Mouse (Mus musculus): ENCODE results near the gene Dis3l2. TPM values are rescaled to one million over a fixed set of nuclear protein-coding genes. Genes with fewer than 3 reads are reported as not detected.

The Dis3l2 gene
- polyA plus RNA-seq, 1 experiment from 2014 or later: 16.6 TPM

GRCm38 (mm10) chr1:86968261-86968964, 264.8 kb downstream of the Dis3l2 start:
- no peak overlapping the region for H3K4me3 ChIP-seq (ENCODE audit: low read length)
- WGBS: 44% methylated on average over 6 of the region's 6 CpGs
- ATAC-seq (replicated peaks; ENCODE audit: extremely low read depth, insufficient read depth, low FRiP score): no peak

DNA sequence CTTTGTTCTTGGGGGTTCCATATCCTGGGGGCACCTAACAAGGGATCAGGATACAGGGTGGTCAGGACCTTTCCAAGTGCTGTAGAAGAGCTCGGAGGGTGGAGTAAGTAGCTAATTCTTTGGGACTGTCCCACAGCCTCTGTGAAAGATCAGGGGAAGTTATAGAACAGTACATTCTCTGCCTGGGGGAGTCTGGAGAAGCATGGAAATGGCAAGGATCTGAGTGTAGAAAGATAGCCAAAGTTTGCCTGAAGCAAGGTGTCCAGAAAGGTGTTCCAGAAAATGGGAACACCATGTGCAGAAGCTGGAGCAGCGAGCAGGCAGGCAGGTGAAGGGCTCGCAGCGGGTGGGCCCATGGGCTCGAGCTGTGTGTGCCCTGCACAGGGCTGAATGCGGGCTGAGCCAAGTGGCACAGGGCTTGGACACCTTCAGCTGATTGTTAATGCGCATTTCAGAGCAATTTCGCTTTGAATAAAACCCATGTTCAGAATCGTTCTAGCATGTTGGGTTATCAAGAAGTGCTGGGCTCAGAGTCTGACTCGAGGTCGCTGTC, 265.6 kb downstream of the Dis3l2 start:
- no peak overlapping the region for H3K4me3 ChIP-seq (ENCODE audit: low read length)
- no peak overlapping the region for H3K9ac ChIP-seq (ENCODE audit: low read length)
- H3K4me2 ChIP-seq (ENCODE audit: low read depth, low read length): no peak overlapping the region
- ATAC-seq (replicated peaks; ENCODE audit: extremely low read depth, insufficient read depth, low FRiP score): no peak
- no peak overlapping the region for H3K27ac ChIP-seq (ENCODE audit: low read length)
- H3K36me3 ChIP-seq (ENCODE audit: control insufficient read depth, insufficient read depth): no peaks in the 10 kb centered on the region
- H3K27me3 ChIP-seq (ENCODE audit: control insufficient read depth, insufficient read depth, low read length): no peaks in the 10 kb centered on the region
- H3K4me1 ChIP-seq (ENCODE audit: control insufficient read depth, insufficient read depth, low read length): no peaks in the 10 kb centered on the region
- WGBS: 83% methylated on average over 11 of the region's 11 CpGs
- no peaks in the 10 kb centered on the region for H3K9me3 ChIP-seq (replicated peaks; ENCODE audit: control insufficient read depth, low read length)

More at GRCm38 (mm10) chr1:86968261-86968964, 264.8 kb downstream of the Dis3l2 start:
- H3K4me1 ChIP-seq (ENCODE audit: control insufficient read depth, insufficient read depth, low read length): no peaks in the 10 kb centered on the region
- H3K9me3 ChIP-seq (replicated peaks; ENCODE audit: control insufficient read depth, low read length): no peaks in the 10 kb centered on the region
- no peaks in the 10 kb centered on the region for H3K36me3 ChIP-seq (ENCODE audit: control insufficient read depth, insufficient read depth)
- no peak overlapping the region for H3K4me2 ChIP-seq (ENCODE audit: low read depth, low read length)
- H3K27me3 ChIP-seq (ENCODE audit: control insufficient read depth, insufficient read depth, low read length): no peaks in the 10 kb centered on the region
- H3K27ac ChIP-seq (ENCODE audit: low read length): no peak overlapping the region
- no peak overlapping the region for H3K9ac ChIP-seq (ENCODE audit: low read length)

DNA sequence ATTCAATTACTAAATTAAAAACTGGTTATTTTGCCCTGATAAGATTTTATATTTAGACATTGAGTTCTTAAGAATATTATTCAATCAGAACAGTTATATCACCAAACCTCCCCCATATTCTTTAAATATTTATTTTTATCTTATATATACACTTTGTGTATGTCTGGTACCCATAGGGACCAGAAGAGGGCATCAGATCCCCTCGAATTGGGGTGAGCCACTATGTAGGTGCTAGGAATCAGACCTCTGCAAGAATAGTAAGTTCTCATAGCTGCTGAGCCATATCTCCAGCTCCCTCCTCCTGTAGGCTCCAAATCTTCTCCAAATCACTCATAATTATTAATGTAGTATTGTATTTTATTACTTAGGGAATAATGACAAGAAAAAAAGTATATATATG, 269.1 kb downstream of the Dis3l2 start:
- ATAC-seq (replicated peaks; ENCODE audit: extremely low read depth, insufficient read depth, low FRiP score): no peak
- Histone ChIP-seq H3K9me3 (replicated peaks; ENCODE audit: control insufficient read depth, low read length) (no peaks in the 10 kb centered on the region), H3K36me3 (ENCODE audit: control insufficient read depth, insufficient read depth) (no peaks in the 10 kb centered on the region), H3K4me3 (ENCODE audit: low read length) (no peak overlapping the region), H3K4me1 (ENCODE audit: control insufficient read depth, insufficient read depth, low read length) (no peaks in the 10 kb centered on the region), H3K27me3 (ENCODE audit: control insufficient read depth, insufficient read depth, low read length) (no peaks in the 10 kb centered on the region), H3K9ac (ENCODE audit: low read length) (no peak overlapping the region), H3K27ac (ENCODE audit: low read length) (no peak overlapping the region), H3K4me2 (ENCODE audit: low read depth, low read length) (no peak overlapping the region)
- WGBS: 46% methylated on average over 1 of the region's 1 CpGs

DNA sequence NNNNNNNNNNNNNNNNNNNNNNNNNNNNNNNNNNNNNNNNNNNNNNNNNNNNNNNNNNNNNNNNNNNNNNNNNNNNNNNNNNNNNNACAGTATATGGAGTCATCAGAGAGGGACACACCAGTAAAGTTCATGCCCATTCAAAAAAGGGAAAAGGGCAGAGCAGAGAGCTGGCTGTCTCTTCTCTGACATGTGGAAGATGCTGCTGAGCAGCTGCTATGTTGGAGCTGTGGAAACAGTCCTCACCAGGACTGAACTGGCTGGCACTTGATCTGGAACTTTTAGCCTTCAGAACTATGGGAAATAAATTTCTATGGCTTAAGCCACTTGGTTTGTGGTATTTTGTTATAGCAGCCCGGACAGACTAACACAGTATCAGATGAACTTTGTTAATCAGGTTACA, 273.4 kb downstream of the Dis3l2 start:
- H3K27me3 ChIP-seq (ENCODE audit: control insufficient read depth, insufficient read depth, low read length): no peaks in the 10 kb centered on the region
- ATAC-seq (replicated peaks; ENCODE audit: extremely low read depth, insufficient read depth, low FRiP score): no peak
- H3K4me2 ChIP-seq (ENCODE audit: low read depth, low read length): no peak overlapping the region
- 85% methylated on average over 1 of the region's 1 CpGs for WGBS
- H3K27ac ChIP-seq (ENCODE audit: low read length): no peak overlapping the region
- H3K9me3 ChIP-seq (replicated peaks; ENCODE audit: control insufficient read depth, low read length): no peaks in the 10 kb centered on the region
- H3K36me3 ChIP-seq (ENCODE audit: control insufficient read depth, insufficient read depth): no peaks in the 10 kb centered on the region
- H3K4me3 ChIP-seq (ENCODE audit: low read length): no peak overlapping the region
- no peak overlapping the region for H3K9ac ChIP-seq (ENCODE audit: low read length)
- H3K4me1 ChIP-seq (ENCODE audit: control insufficient read depth, insufficient read depth, low read length): no peaks in the 10 kb centered on the region

- no peaks in the 10 kb centered on the region for H3K27me3 ChIP-seq (ENCODE audit: control insufficient read depth, insufficient read depth, low read length)
- no peak for ATAC-seq (replicated peaks; ENCODE audit: extremely low read depth, insufficient read depth, low FRiP score)
- H3K9me3 ChIP-seq (replicated peaks; ENCODE audit: control insufficient read depth, low read length): no peaks in the 10 kb centered on the region
- no peaks in the 10 kb centered on the region for H3K4me1 ChIP-seq (ENCODE audit: control insufficient read depth, insufficient read depth, low read length)
- H3K36me3 ChIP-seq (ENCODE audit: control insufficient read depth, insufficient read depth): peaks cover 3% of the 10 kb centered on the region; the same call in 1 of the 2 replicates
- no peak overlapping the region for H3K27ac ChIP-seq (ENCODE audit: low read length)
- H3K4me2 ChIP-seq (ENCODE audit: low read depth, low read length): no peak overlapping the region
- no peak overlapping the region for H3K9ac ChIP-seq (ENCODE audit: low read length)
- H3K4me3 ChIP-seq (ENCODE audit: low read length): no peak overlapping the region
Measured at GRCm38 (mm10) chr1:86986372-86986771, 282.8 kb downstream of the Dis3l2 start.

DNA sequence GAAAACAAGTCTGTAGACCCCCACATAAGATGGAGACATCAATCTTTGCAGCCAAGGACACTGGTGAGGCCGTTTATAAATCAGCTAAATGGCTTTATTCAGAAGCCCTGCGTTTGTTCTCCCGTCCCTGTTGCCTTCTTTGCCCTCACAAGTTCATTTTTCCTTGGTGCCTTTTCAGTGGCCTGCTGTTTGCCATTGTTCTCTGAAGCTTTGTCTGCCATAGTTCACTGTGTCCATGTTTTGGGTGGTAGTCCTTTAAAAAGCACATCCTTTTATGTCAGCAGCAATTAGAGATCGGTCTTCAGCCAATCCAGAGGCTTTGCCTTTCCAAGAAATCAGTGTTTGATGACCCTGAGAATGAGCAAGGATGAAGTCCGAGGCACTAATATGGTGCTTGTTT, 289.2 kb downstream of the Dis3l2 start:
- no peak for ATAC-seq (replicated peaks; ENCODE audit: extremely low read depth, insufficient read depth, low FRiP score)
- Histone ChIP-seq H3K4me1 (ENCODE audit: control insufficient read depth, insufficient read depth, low read length) (no peaks in the 10 kb centered on the region), H3K4me2 (ENCODE audit: low read depth, low read length) (no peak overlapping the region), H3K9me3 (replicated peaks; ENCODE audit: control insufficient read depth, low read length) (no peaks in the 10 kb centered on the region), H3K36me3 (ENCODE audit: control insufficient read depth, insufficient read depth) (peaks cover 3% of the 10 kb centered on the region; the same call in 1 of the 2 replicates), H3K4me3 (ENCODE audit: low read length) (no peak overlapping the region), H3K27me3 (ENCODE audit: control insufficient read depth, insufficient read depth, low read length) (no peaks in the 10 kb centered on the region), H3K9ac (ENCODE audit: low read length) (no peak overlapping the region), H3K27ac (ENCODE audit: low read length) (no peak overlapping the region)
- 84% methylated on average over 5 of the region's 5 CpGs for WGBS

GRCm38 (mm10) chr1:86994023-86994422, 290.4 kb downstream of the Dis3l2 start:
- H3K9ac ChIP-seq (ENCODE audit: low read length): no peak overlapping the region
- no peaks in the 10 kb centered on the region for H3K9me3 ChIP-seq (replicated peaks; ENCODE audit: control insufficient read depth, low read length)
- H3K27me3 ChIP-seq (ENCODE audit: control insufficient read depth, insufficient read depth, low read length): no peaks in the 10 kb centered on the region
- H3K27ac ChIP-seq (ENCODE audit: low read length): no peak overlapping the region
- no peak overlapping the region for H3K4me2 ChIP-seq (ENCODE audit: low read depth, low read length)
- peaks cover 3% of the 10 kb centered on the region; the same call in 1 of the 2 replicates for H3K36me3 ChIP-seq (ENCODE audit: control insufficient read depth, insufficient read depth)
- ATAC-seq (replicated peaks; ENCODE audit: extremely low read depth, insufficient read depth, low FRiP score): no peak
- no peaks in the 10 kb centered on the region for H3K4me1 ChIP-seq (ENCODE audit: control insufficient read depth, insufficient read depth, low read length)
- H3K4me3 ChIP-seq (ENCODE audit: low read length): no peak overlapping the region

GRCm38 (mm10) chr1:86998051-86998450, 294.4 kb downstream of the Dis3l2 start:
- H3K4me1 ChIP-seq (ENCODE audit: control insufficient read depth, insufficient read depth, low read length): no peaks in the 10 kb centered on the region
- no peak overlapping the region for H3K27ac ChIP-seq (ENCODE audit: low read length)
- no peaks in the 10 kb centered on the region; the same call in 1 of the 2 replicates for H3K36me3 ChIP-seq (ENCODE audit: control insufficient read depth, insufficient read depth)
- no peaks in the 10 kb centered on the region for H3K9me3 ChIP-seq (replicated peaks; ENCODE audit: control insufficient read depth, low read length)
- no peaks in the 10 kb centered on the region for H3K27me3 ChIP-seq (ENCODE audit: control insufficient read depth, insufficient read depth, low read length)
- 65% methylated on average over 2 of the region's 2 CpGs for WGBS
- no peak overlapping the region for H3K4me2 ChIP-seq (ENCODE audit: low read depth, low read length)
- H3K9ac ChIP-seq (ENCODE audit: low read length): no peak overlapping the region
- ATAC-seq (replicated peaks; ENCODE audit: extremely low read depth, insufficient read depth, low FRiP score): no peak
- no peak overlapping the region for H3K4me3 ChIP-seq (ENCODE audit: low read length)

DNA sequence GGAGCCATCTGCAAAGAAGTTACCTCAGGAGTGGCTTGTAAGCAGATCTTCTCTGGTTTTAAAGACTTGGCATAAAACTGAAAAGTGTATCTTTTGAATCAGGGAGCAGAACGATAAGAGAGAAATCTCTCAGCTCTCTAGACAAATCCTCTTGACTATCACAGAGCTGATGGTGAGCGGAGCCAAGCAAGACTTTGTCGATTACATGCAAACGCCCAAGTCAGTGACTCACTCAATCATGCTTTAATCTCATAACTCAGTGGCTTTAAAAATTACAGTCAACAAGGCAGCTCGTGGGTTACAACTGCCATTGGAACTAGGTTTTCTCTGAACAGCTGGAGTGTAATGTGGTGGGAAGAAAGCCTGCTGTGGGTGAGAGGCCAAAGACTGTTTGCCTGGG, 297.8 kb downstream of the Dis3l2 start:
- WGBS: 78% methylated on average over 5 of the region's 5 CpGs
- no peak for ATAC-seq (replicated peaks; ENCODE audit: extremely low read depth, insufficient read depth, low FRiP score)

More for the DNA sequence above, 297.8 kb downstream of the Dis3l2 start:
- H3K9me3 ChIP-seq (replicated peaks; ENCODE audit: control insufficient read depth, low read length): 0 out of 2 replicates have a peak, but pooled peaks cover 3% of the 10 kb centered on the region
- H3K4me1 ChIP-seq (ENCODE audit: control insufficient read depth, insufficient read depth, low read length): no peaks in the 10 kb centered on the region
- no peaks in the 10 kb centered on the region for H3K27me3 ChIP-seq (ENCODE audit: control insufficient read depth, insufficient read depth, low read length)
- H3K36me3 ChIP-seq (ENCODE audit: control insufficient read depth, insufficient read depth): peaks cover 3% of the 10 kb centered on the region; the same call in 1 of the 2 replicates
- no peak overlapping the region for H3K9ac ChIP-seq (ENCODE audit: low read length)
- H3K4me2 ChIP-seq (ENCODE audit: low read depth, low read length): no peak overlapping the region
- no peak overlapping the region for H3K4me3 ChIP-seq (ENCODE audit: low read length)
- no peak overlapping the region for H3K27ac ChIP-seq (ENCODE audit: low read length)

Measured in heart, embryonic 16.5 days (tissue).